Mouse (Mus musculus) frontal cortex, postnatal 10 days (tissue): ENCODE measurements around the gene Gse1.

Experiments
- DNase-seq, 2 experiments: peaks; one replicate each; pipeline ENCODE4 v3.0.0; 2022; ENCODE audit warnings: low spot score in 2 of 2, mixed read lengths in 1 of 2

Gene Gse1

GRCm38 (mm10) chr8:120212596-120212995, 15.7 kb upstream of the Gse1 start:
- no peak for DNase-seq

DNA sequence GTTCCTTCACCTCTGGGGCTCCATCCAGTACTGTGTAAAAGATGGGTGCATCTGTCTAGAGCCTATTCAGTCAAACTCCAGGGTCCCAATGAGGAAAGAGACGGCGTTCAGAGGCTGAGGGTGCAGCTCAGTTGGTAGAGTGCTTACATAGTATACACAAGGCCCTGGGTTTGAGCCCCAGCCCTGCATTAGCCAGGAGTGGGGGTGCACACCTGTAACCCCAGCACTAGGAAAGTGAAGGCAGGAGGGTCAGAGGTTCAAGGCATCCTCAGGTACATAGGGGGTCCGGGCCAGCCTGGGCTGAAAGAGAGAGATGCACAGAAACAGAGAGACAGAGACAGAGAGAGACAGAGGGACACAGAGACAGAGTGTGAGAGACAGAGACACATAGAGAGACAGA, 15.0 kb upstream of the Gse1 start:
- DNase-seq: no peak

GRCm38 (mm10) chr8:120213939-120214338, 14.3 kb upstream of the Gse1 start:
- DNase-seq: no peak

DNA sequence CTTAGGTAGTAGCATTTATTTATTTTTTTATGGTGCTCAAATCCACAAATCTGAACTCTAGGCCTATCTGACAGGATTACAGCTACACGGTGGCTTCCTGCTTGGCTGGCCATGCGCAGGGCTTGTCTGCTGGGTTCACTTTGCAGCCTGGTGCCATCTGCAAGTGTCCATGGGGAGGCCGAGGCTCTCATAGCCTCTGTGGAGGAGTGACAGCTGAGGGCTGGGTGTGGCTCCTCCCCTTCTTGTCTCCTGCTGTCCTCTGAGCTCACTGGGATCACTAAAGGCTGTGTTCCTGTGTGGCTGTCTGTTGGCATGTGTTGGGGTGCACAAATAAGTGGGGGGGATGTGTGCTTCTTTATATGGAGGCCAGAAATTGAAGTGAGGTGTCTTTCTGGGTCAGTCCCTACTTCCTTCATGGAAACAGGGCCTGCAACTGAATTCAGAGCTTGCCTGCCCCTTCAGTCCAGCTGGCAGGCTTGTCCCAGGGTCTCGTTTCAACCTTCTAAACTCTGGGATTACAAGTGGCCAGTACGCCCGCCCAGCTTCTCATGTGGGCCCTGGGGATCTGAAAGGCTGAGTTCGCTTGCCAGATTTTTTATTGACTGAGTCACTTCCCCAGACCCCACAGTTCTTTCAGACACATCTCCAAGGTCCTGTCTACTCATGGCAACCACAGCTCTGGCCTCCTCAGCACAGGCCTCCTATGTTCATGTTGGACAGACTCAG, 12.7 kb upstream of the Gse1 start:
- DNase-seq: no peak

GRCm38 (mm10) chr8:120216855-120217830, 11.1 kb upstream of the Gse1 start:
- no peak for DNase-seq

DNA sequence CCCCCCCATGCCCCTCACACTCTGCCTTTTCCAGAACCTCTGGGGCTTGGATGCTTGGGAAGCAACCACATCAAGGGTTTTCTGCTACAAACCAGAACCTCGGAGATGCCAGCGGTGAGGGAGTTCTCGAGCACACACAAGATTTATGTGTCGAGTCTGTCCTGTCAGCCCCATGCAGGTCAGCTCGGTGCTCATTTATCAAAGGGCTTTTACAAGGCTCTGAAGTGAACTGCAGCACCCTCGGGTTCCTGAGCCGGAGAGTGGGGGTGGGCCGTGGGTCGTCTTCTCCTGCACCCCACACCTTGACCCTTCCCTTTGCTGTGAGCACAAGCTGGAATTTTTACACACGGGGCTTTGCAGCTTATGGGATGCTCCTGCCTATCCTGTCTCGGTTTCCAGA, 5.7 kb upstream of the Gse1 start:
- DNase-seq: no peak

- DNase-seq: no peak
These were observed 3.5 kb upstream of the Gse1 start for GRCm38 (mm10) chr8:120224521-120225420.

DNA sequence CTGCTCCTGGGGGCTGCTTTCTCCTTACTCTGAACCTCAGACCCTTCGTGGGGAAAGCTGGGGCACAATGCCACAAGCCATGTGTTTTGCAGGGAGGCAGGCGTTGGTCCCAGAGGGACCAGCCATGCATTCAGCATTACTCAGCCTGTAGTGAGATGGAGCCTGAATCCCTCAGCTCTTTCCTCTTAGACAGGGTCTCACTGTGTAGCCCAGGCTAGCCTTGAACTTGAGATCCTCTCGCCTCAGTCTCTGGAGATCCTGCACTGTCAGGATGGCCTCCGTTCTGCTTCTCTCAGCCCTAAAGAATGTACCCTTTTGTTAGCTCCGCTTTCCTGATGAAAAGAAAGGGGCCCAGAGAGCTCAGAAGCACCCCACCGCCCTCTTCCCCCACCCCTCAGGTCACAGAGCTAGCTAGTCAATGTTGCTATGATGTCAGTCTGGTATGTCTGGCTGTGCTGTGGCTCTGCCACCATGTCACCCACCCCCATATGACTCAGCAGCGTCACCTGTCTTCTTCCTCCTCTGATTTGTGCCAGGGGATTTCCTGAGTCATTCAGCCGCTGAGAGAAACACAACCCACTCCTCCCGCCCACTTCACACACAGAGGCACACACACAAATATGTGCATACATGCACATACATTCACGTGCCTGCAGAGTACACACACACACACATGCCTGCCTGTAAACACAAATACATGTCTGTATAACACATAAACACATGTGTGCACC, 2.7 kb upstream of the Gse1 start:
- DNase-seq: peak in 1 of 2 experiments; percentile 68

GRCm38 (mm10) chr8:120226700-120227577, 1.3 kb upstream of the Gse1 start:
- no peak for DNase-seq

DNA sequence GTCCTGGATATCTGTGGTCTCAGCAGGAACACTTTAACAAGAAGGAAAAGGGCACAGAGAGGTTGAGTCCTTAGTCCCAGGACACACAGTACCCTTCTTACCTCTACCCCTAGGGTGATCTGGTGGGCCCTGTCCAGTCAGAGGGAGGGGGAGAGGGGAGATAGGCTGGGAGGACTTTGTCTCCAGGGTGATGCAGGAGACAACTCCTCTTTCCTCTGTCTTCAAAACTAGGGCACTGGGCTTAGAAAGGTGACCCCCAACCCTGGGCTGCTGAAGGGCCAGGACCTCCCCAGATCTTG, 729 bp upstream of the Gse1 start:
- no peak for DNase-seq

DNA sequence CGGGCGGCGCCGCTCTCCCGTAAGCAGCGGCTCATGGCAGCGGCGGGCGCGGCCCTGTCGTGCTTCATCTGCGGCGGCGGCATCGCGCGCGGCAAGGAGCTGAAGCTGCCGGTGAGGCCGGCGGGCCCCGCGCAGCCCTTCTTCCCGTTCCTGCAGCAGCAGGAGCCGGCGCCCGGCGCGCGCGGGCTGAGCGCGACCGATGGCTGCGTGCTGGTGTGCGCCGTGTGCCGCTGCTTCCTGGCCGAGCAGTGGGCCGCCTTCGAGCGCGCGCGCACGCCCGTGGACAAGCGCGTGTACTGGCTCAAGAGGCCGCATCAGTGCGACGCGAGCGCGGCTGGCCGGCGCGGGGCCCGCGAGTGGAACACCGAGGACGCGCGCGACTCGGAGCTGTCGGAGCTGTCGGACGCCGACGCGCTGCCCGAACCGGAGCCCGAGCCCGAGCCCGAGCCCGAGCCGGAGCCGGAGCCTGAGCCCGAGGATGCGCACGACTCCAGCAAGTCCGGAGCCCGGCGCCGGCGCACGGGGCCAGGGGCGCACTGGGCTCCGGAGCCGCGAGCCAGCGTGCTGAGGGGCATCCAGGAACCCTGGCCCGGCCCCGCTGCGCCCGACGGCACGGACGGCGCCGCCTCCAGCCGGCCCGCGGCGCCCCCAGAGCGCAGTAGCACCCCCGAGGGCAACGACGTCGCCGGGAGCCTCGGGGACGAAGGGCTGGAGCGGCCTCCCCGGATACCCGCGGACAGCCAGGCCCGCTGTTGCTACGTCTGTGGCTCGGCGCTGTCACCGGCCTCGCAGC, 721 bp downstream of the Gse1 start:
- DNase-seq: no peak

- DNase-seq: no peak
These were observed 1.3 kb downstream of the Gse1 start for GRCm38 (mm10) chr8:120229574-120229916.

GRCm38 (mm10) chr8:120230081-120230480, 1.8 kb downstream of the Gse1 start:
- DNase-seq: no peak

DNA sequence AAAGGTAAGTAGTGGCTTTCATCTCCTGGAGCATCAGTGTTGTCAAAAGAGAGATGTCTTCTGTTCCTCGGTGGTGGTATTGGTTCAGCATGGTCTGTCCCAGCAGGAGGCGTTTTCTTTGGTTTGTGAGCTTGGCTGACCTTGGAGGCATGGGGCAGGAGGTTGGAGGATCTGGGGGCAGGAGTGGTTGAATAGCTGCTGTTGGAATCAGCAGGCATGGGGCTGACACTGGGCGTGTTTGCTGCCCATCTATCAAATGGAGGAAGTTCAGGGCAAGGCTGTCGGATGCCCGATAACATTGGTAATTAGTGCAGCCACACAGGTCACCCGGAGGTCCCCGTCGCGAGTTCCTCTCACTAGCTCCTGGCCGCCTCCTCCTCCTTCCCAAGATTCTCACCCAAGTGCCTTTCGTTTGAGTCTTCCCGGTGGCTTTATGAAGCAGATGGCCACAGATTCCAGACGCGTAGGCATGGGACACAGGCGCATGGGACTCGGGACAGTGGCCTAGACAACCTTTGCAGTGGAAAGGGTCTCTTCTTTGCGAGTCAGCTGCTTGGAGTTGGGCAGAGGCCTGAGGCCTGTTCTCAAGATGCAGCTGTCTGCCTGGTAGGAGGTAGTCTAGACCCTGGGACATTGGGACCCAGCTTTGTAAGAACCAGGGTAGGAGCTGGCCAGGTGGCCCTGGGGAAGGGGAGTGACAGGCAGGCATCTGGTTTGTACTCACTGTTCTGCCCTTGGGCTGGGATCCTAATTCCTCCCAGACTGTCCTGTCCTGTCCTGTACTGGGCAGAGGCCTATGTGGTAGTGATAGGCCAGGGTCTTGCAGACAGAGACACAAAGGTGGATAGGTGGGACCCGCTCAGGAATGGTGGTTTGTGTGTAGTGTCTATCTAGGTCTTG, 2.7 kb downstream of the Gse1 start:
- no peak for DNase-seq

DNA sequence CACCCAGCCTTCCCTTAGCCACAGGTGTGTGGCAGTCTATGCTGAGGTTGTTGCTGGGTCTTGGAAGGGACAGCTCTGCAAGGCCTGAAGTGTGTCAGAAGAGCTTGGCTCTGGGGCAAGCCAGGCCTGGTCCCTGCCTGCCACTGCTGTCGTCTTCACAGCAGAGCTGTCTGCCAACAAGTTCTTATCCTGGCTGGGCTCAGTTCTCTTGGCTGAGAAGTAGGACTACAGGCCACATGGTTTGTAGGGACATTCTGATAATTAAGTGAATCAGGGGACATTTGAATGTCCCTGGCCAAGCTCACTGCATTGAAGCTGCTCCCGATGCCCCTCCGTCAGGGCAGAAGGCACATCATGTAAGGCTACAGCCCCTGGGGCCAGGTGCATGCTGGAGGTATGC, 3.6 kb downstream of the Gse1 start:
- no peak for DNase-seq

DNA sequence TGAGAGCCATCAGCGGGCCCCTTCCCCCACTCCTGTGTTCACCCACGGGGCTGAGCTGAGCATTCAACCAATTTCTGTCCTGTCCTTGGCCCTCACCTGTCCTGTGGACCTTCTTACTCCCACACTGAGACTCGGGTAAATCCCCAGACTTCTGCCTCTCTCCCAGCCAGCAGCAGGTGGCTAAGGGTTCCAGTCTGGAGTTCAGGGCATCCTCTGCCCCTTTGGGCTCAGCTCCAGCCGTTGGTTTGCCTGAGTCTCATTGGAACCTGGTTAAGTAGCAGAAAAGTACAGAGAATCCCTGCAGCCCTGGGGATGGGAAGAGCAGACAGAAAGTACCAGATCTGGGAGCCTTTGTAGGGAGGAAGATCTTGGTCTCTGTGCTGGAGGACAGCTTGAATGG, 4.1 kb downstream of the Gse1 start:
- no peak for DNase-seq

DNA sequence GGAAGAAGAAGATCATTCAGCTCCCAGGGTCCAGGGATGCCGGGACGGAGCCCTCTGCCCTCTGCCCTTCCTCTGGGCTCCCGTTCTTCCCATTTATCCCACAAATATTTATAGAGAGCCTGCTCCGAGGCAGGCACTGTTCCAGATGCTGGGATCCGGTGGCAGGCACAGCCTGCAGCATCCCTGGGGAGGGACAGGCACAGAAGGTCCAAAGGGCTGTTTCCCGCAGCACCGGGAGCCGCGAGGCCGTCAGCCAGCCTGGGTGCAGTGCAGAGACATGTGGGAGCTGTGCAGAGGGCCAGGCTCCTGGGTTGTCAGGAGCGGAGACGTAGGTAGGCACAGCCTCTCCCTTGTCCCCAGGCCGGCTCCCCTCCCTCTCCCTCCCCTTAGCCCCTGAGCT, 4.7 kb downstream of the Gse1 start:
- DNase-seq: no peak

- no peak for DNase-seq
These were observed 6.2 kb downstream of the Gse1 start for GRCm38 (mm10) chr8:120234457-120234856.

DNA sequence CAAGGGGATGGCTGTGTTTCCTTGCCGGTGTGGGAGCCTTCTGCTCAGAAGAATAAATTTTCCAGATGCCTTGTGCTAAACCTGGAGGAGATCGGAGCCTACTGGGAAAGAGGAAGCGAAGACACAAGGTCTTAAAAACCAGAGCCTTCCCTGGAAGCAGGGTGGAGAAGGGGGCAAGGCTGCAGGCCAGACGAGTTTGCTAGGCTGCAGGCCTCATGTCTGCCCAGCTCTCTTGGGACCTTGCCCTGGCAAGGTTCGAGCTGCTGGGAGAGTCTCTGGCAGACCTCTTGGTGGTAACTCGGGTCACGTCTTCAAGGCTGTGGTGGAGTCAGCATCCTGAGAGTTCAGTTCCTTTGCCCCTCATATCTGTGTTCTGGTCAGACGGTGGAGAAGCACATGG, 6.6 kb downstream of the Gse1 start:
- no peak for DNase-seq
